Mouse (Mus musculus) intestine, embryonic 16.5 days (tissue): ENCODE measurements around the gene Ap3b1. TPM values are rescaled to one million over a fixed set of nuclear protein-coding genes. Genes with fewer than 3 reads are reported as not detected.
A peak's percentile ranks its signal among the peaks of the same experiment; 100 is the strongest.

Experiments used
- ATAC-seq: fragments of 200-750 bp; cut with Nextera tagmentation; 2 replicates; pipeline ENCODE4 v1.8.0; 2017; ENCODE audit warnings: moderate TSS enrichment, moderate library complexity
- H3K27ac ChIP-seq: fragments of 300-500 bp; sonication (generic); 2 replicates; pipeline ENCODE4 v1.5.1; 2014; ENCODE audit warnings: mild to moderate bottlenecking, low read length
- H3K27me3 ChIP-seq: fragments of 300-500 bp; sonication (generic); replicated peaks from 2 replicates; pipeline ENCODE4 v1.6.1; 2014; ENCODE audit warnings: low read length, control low read depth, mixed read lengths; ENCODE audit not compliant: control insufficient read depth, insufficient read depth
- H3K36me3 ChIP-seq: fragments of 300-500 bp; sonication (generic); 2 replicates; pipeline ENCODE4 v1.6.1; 2014; ENCODE audit warnings: low read length, control low read depth; ENCODE audit not compliant: control insufficient read depth, insufficient read depth
- H3K4me1 ChIP-seq: fragments of 300-500 bp; sonication (generic); 2 replicates; pipeline ENCODE4 v1.6.1; 2014; ENCODE audit warnings: low read length, control low read depth, mixed read lengths; ENCODE audit not compliant: control insufficient read depth, insufficient read depth
- H3K4me2 ChIP-seq: fragments of 300-500 bp; sonication (generic); 2 replicates; pipeline ENCODE4 v1.6.1; 2014; ENCODE audit warnings: low read depth, low read length, control low read depth
- H3K4me3 ChIP-seq: fragments of 300-500 bp; sonication (generic); 2 replicates; pipeline ENCODE4 v1.5.1; 2014; ENCODE audit warnings: mild to moderate bottlenecking, low read length
- H3K9ac ChIP-seq: fragments of 300-500 bp; sonication (generic); 2 replicates; pipeline ENCODE4 v1.6.1; 2014; ENCODE audit warnings: low read depth, low read length
- H3K9me3 ChIP-seq: fragments of 300-500 bp; sonication (generic); 2 replicates; pipeline ENCODE4 v1.6.1; 2016; ENCODE audit warnings: low read length, control low read depth; ENCODE audit not compliant: control insufficient read depth
- WGBS: fragments of 180-500 bp; shearing (Covaris S2); extraction: QIAGEN DNeasy Blood & Tissue Kit; methylation state at CpG from one replicate; pipeline ENCODE4 v1.1.7; 2014; 5-methylcytosine and 5-hydroxymethylcytosine counted together
- polyA plus RNA-seq: library from polyadenylated mRNA; unstranded; fragments of >200 nt; fragmentation: Nextera tagmentation; extraction: Ambion mirVana; gene quantifications from 2 replicates; pipeline ENCODE4 v1.2.1, GENCODE M21; 2015

The Ap3b1 gene
- polyA plus RNA-seq, 1 experiment from 2014 or later = 48.9 TPM

GRCm38 (mm10) chr13:94439386-94439785 lies 80.6 kb downstream of the Ap3b1 start:
- 63% methylated on average over 5 of the region's 5 CpGs for WGBS
- no peak overlapping the region for H3K27ac ChIP-seq
- ATAC-seq = no peak
- H3K4me3 ChIP-seq = no peak overlapping the region
- no peak overlapping the region for H3K9ac ChIP-seq
- H3K9me3 ChIP-seq = no peaks in the 10 kb centered on the region
- no peaks in the 10 kb centered on the region for H3K27me3 ChIP-seq
- H3K36me3 ChIP-seq = no peaks in the 10 kb centered on the region
- no peak overlapping the region for H3K4me2 ChIP-seq
- peaks cover 6% of the 10 kb centered on the region for H3K4me1 ChIP-seq

GRCm38 (mm10) chr13:94441199-94441598 lies 82.4 kb downstream of the Ap3b1 start:
- no peak overlapping the region for H3K4me2 ChIP-seq
- WGBS = 74% methylated on average over 4 of the region's 4 CpGs
- H3K9ac ChIP-seq = no peak overlapping the region
- no peaks in the 10 kb centered on the region for H3K27me3 ChIP-seq
- H3K4me1 ChIP-seq = peaks cover 9% of the 10 kb centered on the region
- no peak overlapping the region for H3K27ac ChIP-seq
- no peak for ATAC-seq
- H3K36me3 ChIP-seq = no peaks in the 10 kb centered on the region
- no peaks in the 10 kb centered on the region for H3K9me3 ChIP-seq
- no peak overlapping the region for H3K4me3 ChIP-seq

GRCm38 (mm10) chr13:94443411-94443810 lies 84.7 kb downstream of the Ap3b1 start:
- H3K4me3 ChIP-seq = no peak overlapping the region
- H3K9me3 ChIP-seq = no peaks in the 10 kb centered on the region
- H3K27ac ChIP-seq = no peak overlapping the region
- H3K9ac ChIP-seq = no peak overlapping the region
- H3K4me1 ChIP-seq = peaks cover 13% of the 10 kb centered on the region
- ATAC-seq = peak; percentile 51
- H3K4me2 ChIP-seq = no peak overlapping the region
- 44% methylated on average over 3 of the region's 3 CpGs for WGBS
- no peaks in the 10 kb centered on the region for H3K36me3 ChIP-seq
- H3K27me3 ChIP-seq = no peaks in the 10 kb centered on the region

- peak; percentile 81 for ATAC-seq
- 51% methylated on average over 5 of the region's 5 CpGs for WGBS
- Histone ChIP-seq H3K27me3 (no peaks in the 10 kb centered on the region), H3K27ac (no peak overlapping the region), H3K9ac (no peak overlapping the region), H3K4me3 (no peak overlapping the region), H3K4me1 (peaks cover 13% of the 10 kb centered on the region), H3K36me3 (no peaks in the 10 kb centered on the region), H3K9me3 (no peaks in the 10 kb centered on the region), H3K4me2 (no peak overlapping the region)
Observed at GRCm38 (mm10) chr13:94445103-94445502, 86.3 kb downstream of the Ap3b1 start.

GRCm38 (mm10) chr13:94447003-94447402 lies 88.2 kb downstream of the Ap3b1 start:
- no peak overlapping the region for H3K9ac ChIP-seq
- H3K9me3 ChIP-seq = no peaks in the 10 kb centered on the region
- no peaks in the 10 kb centered on the region for H3K27me3 ChIP-seq
- H3K4me2 ChIP-seq = no peak overlapping the region
- peaks cover 13% of the 10 kb centered on the region for H3K4me1 ChIP-seq
- ATAC-seq = peak; percentile 52; the same call in 1 of the 2 replicates
- H3K4me3 ChIP-seq = no peak overlapping the region
- H3K36me3 ChIP-seq = no peaks in the 10 kb centered on the region
- H3K27ac ChIP-seq = no peak overlapping the region
- 24% methylated on average over 4 of the region's 4 CpGs for WGBS

GRCm38 (mm10) chr13:94449593-94449992 lies 90.8 kb downstream of the Ap3b1 start:
- H3K36me3 ChIP-seq = no peaks in the 10 kb centered on the region
- H3K9ac ChIP-seq = no peak overlapping the region
- no peak overlapping the region for H3K4me2 ChIP-seq
- no peak overlapping the region for H3K27ac ChIP-seq
- WGBS = 71% methylated on average over 7 of the region's 7 CpGs
- ATAC-seq = no peak
- peaks cover 5% of the 10 kb centered on the region; the same call in 1 of the 2 replicates for H3K4me1 ChIP-seq
- no peaks in the 10 kb centered on the region for H3K27me3 ChIP-seq
- no peaks in the 10 kb centered on the region for H3K9me3 ChIP-seq
- no peak overlapping the region for H3K4me3 ChIP-seq

GRCm38 (mm10) chr13:94451229-94451628 lies 92.5 kb downstream of the Ap3b1 start:
- Histone ChIP-seq H3K27me3 (no peaks in the 10 kb centered on the region), H3K36me3 (no peaks in the 10 kb centered on the region), H3K9me3 (no peaks in the 10 kb centered on the region), H3K4me3 (no peak overlapping the region), H3K9ac (no peak overlapping the region), H3K4me2 (no peak overlapping the region), H3K4me1 (0 out of 2 replicates have a peak, but pooled peaks cover 3% of the 10 kb centered on the region), H3K27ac (no peak overlapping the region)
- 69% methylated on average over 6 of the region's 6 CpGs for WGBS
- ATAC-seq = no peak

GRCm38 (mm10) chr13:94454131-94454530 lies 95.4 kb downstream of the Ap3b1 start:
- Histone ChIP-seq H3K27ac (no peak overlapping the region), H3K9me3 (no peaks in the 10 kb centered on the region), H3K9ac (no peak overlapping the region), H3K4me2 (no peak overlapping the region), H3K4me1 (no peaks in the 10 kb centered on the region), H3K4me3 (no peak overlapping the region), H3K27me3 (no peaks in the 10 kb centered on the region), H3K36me3 (peaks cover 3% of the 10 kb centered on the region; the same call in 1 of the 2 replicates)
- no peak for ATAC-seq
- WGBS = 78% methylated on average over 12 of the region's 12 CpGs

- H3K36me3 ChIP-seq = peaks cover 9% of the 10 kb centered on the region; the same call in 1 of the 2 replicates
- no peak overlapping the region for H3K4me2 ChIP-seq
- no peaks in the 10 kb centered on the region for H3K4me1 ChIP-seq
- 80% methylated on average over 4 of the region's 4 CpGs for whole genome bisulfite sequencing
- no peaks in the 10 kb centered on the region for H3K27me3 ChIP-seq
- ATAC-seq = no peak
- H3K27ac ChIP-seq = no peak overlapping the region
- no peak overlapping the region for H3K4me3 ChIP-seq
- no peak overlapping the region for H3K9ac ChIP-seq
- H3K9me3 ChIP-seq = no peaks in the 10 kb centered on the region
Observed at GRCm38 (mm10) chr13:94459143-94459542, 100.4 kb downstream of the Ap3b1 start.

- Histone ChIP-seq H3K4me1 (no peaks in the 10 kb centered on the region), H3K27ac (no peak overlapping the region), H3K9ac (no peak overlapping the region), H3K36me3 (peaks cover 6% of the 10 kb centered on the region; the same call in 1 of the 2 replicates), H3K4me2 (no peak overlapping the region), H3K9me3 (no peaks in the 10 kb centered on the region), H3K27me3 (no peaks in the 10 kb centered on the region), H3K4me3 (no peak overlapping the region)
- 56% methylated on average over 2 of the region's 2 CpGs for WGBS
- no peak for ATAC-seq
Observed at GRCm38 (mm10) chr13:94464221-94464620, 105.5 kb downstream of the Ap3b1 start.
